Mouse (Mus musculus) frontal cortex, adult (tissue): Measurements from ENCODE around the gene Stard3.
"Not testable (repeated sequence)": the region's sequence is repeated elsewhere in the genome, so short reads cannot be mapped to it uniquely, and the experiment has no call there.

ENCODE experiments used
- ATAC-seq: cut with Nextera tagmentation; 2 replicates; pipeline ENCODE4 v1.9.2; 2017; ENCODE audit warnings: mild to moderate bottlenecking, moderate library complexity, mixed read lengths; ENCODE audit not compliant: low TSS enrichment

Gene Stard3

GRCm38 (mm10) chr11:98374266-98374665, 16.1 kb downstream of the Stard3 start:
- ATAC-seq, result no peak

GRCm38 (mm10) chr11:98376756-98377155, 18.6 kb downstream of the Stard3 start:
- ATAC-seq, result peak; percentile 33; the same call in 1 of the 2 replicates

GRCm38 (mm10) chr11:98377787-98378186, 19.6 kb downstream of the Stard3 start:
- no peak for ATAC-seq

DNA sequence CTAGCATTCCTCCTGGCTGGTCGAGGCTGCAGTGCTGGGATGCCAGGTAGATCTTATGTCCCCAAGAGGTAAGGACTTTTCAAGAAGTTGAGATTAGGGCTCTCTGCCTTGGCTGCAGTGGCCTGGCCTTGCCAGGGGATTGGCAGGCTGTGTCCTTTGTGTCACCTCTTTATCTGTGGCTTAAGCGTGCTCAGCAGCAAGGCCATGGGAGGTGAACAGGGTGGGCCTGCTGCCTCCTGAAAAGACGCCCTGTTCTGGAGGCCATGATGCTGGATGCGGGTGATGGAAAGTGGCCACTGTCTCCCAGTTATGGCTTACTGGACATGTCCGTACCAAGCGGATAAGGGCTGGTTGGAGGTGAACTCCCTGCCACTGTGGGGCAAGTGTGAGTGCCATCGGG, 21.2 kb downstream of the Stard3 start:
- no peak for ATAC-seq

- ATAC-seq, result no peak
Measured at GRCm38 (mm10) chr11:98380106-98380505, 21.9 kb downstream of the Stard3 start.

DNA sequence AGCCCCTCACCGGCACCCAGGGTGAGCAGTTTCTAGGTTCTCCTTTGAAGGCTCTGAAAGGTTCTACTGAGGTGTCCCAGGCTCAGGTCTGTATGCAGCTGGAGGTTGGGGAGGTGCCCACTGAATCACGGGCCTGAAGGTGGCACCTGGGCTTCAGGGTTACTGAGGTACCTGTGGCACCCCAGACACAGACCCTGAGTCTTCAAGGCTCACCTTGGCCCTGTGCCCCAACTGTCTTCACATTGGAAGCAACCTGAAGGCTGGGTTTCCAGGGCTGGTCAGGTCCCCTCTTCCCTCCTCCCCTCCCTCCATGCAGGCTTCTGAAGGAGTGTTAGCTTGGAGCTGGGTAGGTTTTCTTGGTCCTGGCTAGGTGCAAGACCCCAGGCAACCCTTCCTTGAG, 23.5 kb downstream of the Stard3 start:
- ATAC-seq, result no peak

GRCm38 (mm10) chr11:98382405-98382804, 24.2 kb downstream of the Stard3 start:
- ATAC-seq, result not testable (repeated sequence)

DNA sequence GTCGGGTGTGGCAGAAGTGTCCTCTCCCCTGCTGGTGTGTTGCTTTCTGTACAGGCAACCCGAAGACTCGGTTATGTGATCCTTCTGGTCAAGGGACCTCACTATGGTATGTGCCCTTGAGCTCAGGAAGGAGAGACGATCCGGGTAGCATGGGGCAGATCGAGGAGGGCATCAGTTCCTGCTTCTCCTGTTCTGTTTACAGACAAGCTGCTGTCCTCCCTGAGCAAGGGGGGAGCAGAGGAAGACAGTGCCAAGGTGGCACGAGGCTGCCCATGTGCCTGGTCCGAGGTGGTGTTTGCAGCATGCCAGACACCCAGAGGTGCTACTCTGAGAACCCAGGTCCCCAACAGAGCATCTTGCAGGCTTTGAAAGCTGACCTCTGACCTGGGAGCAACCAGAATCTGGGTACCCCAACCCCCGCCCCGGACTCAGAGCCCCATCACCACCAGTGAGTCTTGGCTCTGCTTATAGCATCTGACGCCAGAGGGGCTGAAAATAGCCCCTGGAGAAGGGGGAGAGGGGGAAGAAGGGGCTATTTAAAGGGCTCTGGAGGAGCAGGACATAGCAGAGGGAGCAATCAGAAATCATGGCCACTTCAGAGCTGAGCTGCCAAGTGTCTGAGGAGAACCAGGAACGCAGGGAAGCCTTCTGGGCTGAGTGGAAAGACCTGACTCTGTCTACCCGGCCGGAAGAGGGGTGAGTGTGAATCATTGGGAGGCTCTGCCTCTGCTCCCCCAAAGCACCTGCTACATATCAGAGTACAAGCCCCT, 25.3 kb downstream of the Stard3 start, which contains the start of gene Tcap:
Gene Tcap, plus strand, starts transcription at position 551 of the 770 bp plus-strand sequence.
- peak; percentile 29; the same call in 1 of the 2 replicates for ATAC-seq

- ATAC-seq, result peak; percentile 22; the same call in 1 of the 2 replicates
Measured at GRCm38 (mm10) chr11:98384216-98384615, 26.0 kb downstream of the Stard3 start.

- peak; percentile 26; the same call in 1 of the 2 replicates for ATAC-seq
Measured at GRCm38 (mm10) chr11:98384721-98385637, 26.8 kb downstream of the Stard3 start.

GRCm38 (mm10) chr11:98385638-98386585, 27.7 kb downstream of the Stard3 start, which contains the start of gene Pnmt:
Gene Pnmt, plus strand, starts transcription at chr11:98386450.
- no peak for ATAC-seq

DNA sequence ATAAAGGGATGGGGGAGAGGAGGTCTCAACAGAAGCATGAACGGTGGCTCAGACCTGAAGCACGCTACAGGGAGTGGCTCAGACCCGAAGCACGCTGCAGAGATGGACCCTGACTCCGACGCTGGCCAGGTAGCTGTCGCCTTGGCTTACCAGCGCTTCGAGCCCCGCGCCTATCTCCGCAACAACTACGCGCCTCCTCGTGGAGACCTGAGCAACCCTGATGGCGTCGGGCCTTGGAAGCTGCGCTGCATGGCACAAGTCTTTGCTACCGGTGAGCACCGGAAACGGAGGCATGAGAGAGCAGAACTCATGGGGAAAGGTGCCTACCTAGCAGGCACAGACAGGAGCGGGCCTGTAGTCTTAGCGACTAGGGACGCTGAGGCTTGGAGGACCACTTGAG, 28.4 kb downstream of the Stard3 start:
- no peak for ATAC-seq

- ATAC-seq, result no peak
Measured at GRCm38 (mm10) chr11:98387056-98387577, 28.9 kb downstream of the Stard3 start.

DNA sequence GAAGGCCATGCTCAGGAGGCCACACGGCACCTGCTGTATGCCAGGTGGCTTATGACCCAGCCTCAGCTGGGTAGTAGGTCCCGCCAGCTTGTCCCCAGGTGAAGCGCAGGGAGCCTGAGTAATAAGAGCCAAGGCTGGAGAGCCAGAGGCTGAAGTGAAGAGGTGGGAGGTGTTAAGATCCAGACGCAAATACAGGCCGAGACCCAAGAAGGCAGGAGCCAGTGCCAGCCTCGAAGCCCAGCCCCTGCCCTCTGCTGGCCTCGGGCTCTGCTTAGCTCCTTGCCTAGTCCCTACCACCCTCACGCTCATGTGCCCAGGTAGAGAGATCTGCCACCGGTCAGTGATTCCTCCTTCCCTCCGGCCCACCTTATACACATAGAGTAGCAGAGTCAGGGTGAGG, 30.1 kb downstream of the Stard3 start:
- no peak for ATAC-seq

DNA sequence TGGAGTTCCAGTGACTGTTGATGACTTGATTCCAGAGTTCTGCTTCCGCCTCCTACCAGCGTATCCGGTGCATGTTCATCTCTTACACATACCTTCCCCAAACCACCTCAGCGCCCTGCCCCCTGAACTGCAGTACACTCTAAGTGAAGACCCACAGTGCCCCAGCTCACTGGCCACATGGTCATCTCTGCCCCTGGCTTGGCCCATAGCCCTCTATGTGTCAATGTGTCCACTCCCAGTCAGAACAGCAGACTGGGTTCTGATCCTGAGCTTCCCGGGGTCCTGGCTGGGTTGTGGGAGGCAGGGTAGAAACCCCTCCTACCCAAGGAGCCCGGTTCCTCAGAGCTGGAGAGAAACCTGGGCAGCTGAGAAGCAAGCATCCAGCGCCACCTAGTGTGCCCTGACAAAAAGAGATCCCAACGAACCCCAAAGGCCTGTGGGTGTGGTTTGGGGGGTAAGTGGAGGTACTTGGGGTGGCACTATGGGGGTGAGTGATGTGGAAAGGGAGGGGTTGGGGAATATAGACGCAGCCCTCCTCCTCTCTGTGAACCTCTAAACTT, 31.1 kb downstream of the Stard3 start:
- ATAC-seq, result peak; percentile 56; the same call in 1 of the 2 replicates

DNA sequence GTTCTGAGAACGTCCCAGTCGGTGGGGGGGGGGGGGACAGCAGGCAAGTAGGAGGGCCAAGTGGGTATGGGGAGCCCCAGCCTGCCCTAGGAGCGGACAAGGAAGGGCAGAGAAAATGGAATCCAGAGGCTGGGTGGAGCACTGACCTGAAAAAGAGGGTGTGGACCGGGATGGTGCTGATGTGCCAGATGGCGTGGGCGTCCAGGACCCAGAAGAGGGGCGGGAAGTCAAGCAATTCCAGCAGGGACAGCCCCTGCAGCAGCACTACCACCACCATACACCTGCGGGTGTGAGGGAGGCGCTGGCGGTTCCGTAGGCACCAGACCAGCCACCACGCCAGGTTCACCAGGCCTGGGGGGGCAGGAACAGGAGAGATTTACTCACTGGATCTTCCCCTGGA, 32.0 kb downstream of the Stard3 start:
- ATAC-seq, result no peak

DNA sequence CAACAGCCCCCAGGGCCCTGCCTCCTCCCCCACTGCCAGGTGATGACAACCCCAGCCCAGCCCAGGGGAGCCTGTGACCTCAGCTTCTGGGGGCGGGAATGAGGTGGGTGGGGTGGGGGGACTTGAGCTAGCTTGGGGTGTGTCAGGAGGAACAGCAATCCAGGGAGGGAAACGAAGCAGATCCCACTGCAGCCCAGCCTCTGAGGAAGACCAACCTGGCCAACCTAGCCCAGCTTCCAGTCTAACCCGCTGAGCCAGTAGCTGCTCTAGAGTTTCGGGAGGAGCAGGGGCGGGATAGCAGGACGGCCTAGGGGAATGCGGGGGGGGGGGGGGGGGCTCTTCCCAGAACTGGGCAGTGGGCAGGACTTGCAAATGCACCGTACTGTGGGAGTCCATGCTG, 33.9 kb downstream of the Stard3 start:
- no peak for ATAC-seq

DNA sequence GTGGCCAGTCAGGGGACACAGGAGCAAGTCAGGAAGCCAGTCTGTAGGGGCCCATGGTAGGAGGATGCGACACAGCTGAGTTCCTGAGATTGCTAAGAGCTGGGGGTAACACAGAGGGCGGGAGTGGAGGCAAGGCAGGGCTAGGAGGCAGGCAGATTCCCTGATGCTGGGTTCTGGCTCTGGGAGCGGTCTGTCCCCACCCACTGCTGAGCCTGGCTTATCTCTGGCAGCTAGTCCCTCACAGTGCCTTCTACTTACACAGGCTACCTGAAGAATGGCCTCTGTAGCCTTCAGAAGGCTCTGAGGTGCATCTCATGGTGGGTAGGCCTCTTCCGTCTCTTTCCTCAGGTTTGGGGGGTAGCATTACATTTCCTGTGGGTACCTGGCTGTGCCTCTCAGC, 34.5 kb downstream of the Stard3 start:
- no peak for ATAC-seq

- no peak for ATAC-seq
Measured at GRCm38 (mm10) chr11:98393317-98393716, 35.1 kb downstream of the Stard3 start.

DNA sequence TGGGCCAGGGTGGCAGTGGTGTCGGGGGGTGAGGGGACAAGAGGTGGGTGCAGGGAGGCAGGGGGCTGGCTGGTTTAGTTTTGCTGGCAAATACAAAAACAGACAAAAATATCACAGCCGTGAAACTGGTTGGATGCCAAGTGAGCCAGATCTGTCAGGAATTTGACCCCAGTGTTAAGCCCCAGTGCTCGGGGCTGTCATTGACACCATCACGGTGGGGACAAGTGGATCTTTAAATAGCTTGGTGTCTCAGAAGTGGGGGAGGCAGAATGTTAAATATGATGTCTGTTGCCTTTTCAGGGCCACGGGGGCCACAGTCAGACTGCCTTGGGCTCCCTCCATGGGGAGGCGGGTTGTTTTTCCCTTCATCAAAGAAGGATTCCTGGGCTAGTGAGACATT, 36.1 kb downstream of the Stard3 start:
- ATAC-seq, result no peak

- ATAC-seq, result no peak
Measured at GRCm38 (mm10) chr11:98395041-98395440, 36.9 kb downstream of the Stard3 start.
